In genomic region chr16:34299226-34299625, GRCm38 (mm10) we compare ENCODE assay signal across 22 mouse cellular contexts.
"Had no signal": no experiment of that assay in that cellular context is flagged by ENCODE, and none has a peak within 500 bp of the region (broad histone marks: within the 10 kb centered on the region; RNA-seq: fewer than 3 reads in every experiment).

No protein-coding gene starts in this region.

- H3K27me3 ChIP-seq: heart, embryonic 12.5 days; hindbrain, embryonic 13.5 days; hindbrain, embryonic 15.5 days; limb, embryonic 12.5 days; liver, embryonic 13.5 days; liver, embryonic 15.5 days had no signal

- H3K4me3 ChIP-seq: heart, adult 2 months; heart, embryonic 12.5 days; hindbrain, embryonic 13.5 days; hindbrain, embryonic 15.5 days; left cerebral cortex, adult 2 months; limb, embryonic 10.5 days; limb, embryonic 12.5 days; liver, embryonic 13.5 days; liver, embryonic 15.5 days had no signal

- DNase-seq: forebrain, postnatal 0 days; gastrocnemius, postnatal 14 days; gastrocnemius, postnatal 36 days; heart, adult 2 months; heart, postnatal 10 days; kidney, adult 11 months; kidney, adult 2 months; kidney, postnatal 10 days; kidney, postnatal 25 days; kidney, postnatal 4 days; layer of hippocampus, adult 9-11 months; liver; liver, embryonic 13.5 days had no signal

- H3K27ac ChIP-seq: heart, adult 2 months; hindbrain, embryonic 13.5 days; hindbrain, embryonic 15.5 days; hindbrain, postnatal 0 days; left cerebral cortex, adult 2 months; limb, embryonic 10.5 days; limb, embryonic 12.5 days; liver, embryonic 13.5 days; liver, embryonic 15.5 days had no signal

- H3K9me3 ChIP-seq: heart, embryonic 12.5 days; hindbrain, embryonic 13.5 days; hindbrain, embryonic 15.5 days; limb, embryonic 10.5 days; limb, embryonic 12.5 days; liver, embryonic 13.5 days; liver, embryonic 15.5 days had no signal

- H3K36me3 ChIP-seq: heart, embryonic 12.5 days; hindbrain, embryonic 15.5 days; liver, embryonic 13.5 days; liver, embryonic 15.5 days had no signal

- ATAC-seq: forebrain, postnatal 0 days; hindbrain, postnatal 0 days; intestine, embryonic 16.5 days had no signal

- H3K4me1 ChIP-seq: hindbrain, embryonic 13.5 days; hindbrain, embryonic 15.5 days; limb, embryonic 10.5 days; limb, embryonic 12.5 days; liver, embryonic 13.5 days; liver, embryonic 15.5 days had no signal
